Mouse (Mus musculus) brain, embryonic 14.5 days (tissue): ENCODE results near the gene Tmem177. TPM values are rescaled to one million over a fixed set of nuclear protein-coding genes. Genes with fewer than 3 reads are reported as not detected.

ENCODE experiments used
- DNase-seq: peaks from one replicate; pipeline ENCODE4 v3.0.0-alpha.2; 2011; ENCODE audit warnings: low read depth
- CTCF ChIP-seq: fragments of 200-500 bp; IDR thresholded peaks from 2 replicates; pipeline ENCODE4 v1.5.1; 2012; ENCODE audit warnings: inconsistent platforms, mild to moderate bottlenecking, moderate library complexity, borderline replicate concordance; ENCODE audit not compliant: insufficient read depth, insufficient read length; ENCODE audit errors: extremely low read depth
- POLR2A ChIP-seq: fragments of 200-500 bp; IDR thresholded peaks from 2 replicates; pipeline ENCODE4 v1.6.1; 2012; ENCODE audit warnings: mild to moderate bottlenecking, inconsistent platforms, borderline replicate concordance; ENCODE audit not compliant: poor library complexity, insufficient read depth, insufficient read length, severe bottlenecking; ENCODE audit errors: extremely low read depth
- polyA plus RNA-seq: library from polyadenylated mRNA; depleted of rRNA; stranded (reverse); fragments of >200 nt; gene quantifications from 2 replicates; pipeline ENCODE4 v1.2.3, GENCODE M21; 2012; rRNA removed

Gene Tmem177
- polyA plus RNA-seq, 1 experiment: 8.4 TPM

DNA sequence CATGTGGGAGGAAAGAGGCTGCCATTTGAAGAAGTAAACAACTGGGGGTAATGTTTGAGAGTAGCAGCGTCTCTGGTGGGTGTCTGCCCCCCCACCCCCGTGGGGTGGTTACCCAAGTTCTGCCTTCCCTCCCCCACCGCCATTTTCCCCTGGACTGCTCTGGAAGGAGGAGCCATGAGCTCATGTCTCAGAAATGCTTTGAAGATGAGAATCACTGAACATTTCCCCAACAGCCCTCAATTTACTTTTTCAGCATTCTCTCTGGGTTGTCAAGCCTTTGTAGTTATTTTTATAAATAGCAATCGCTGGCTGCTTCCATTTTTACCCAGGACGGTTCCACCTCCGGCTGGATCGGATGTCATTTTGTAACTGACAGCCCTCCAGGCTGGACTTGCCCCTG, 26.7 kb downstream of the Tmem177 start:
- no peak for TF ChIP-seq CTCF
- no peak for DNase-seq

DNA sequence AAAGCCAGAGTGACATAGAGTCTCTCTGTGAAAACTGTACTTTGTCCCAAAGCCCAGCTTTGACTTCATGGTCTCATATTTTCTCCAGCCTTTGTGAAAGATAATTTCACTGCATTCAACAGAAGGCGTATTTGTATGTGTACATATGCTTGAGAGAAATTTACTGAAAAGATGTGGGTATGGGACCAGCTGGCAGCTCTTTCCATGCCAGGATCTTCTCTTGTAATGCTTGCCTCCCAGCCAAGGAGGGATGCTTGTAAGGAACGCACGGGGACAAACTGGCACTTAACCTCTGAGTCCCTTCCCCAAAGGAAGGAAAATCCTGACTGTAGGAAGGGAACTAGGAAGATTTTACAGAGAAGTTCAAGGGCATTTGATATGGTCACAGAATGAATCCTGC, 28.7 kb downstream of the Tmem177 start:
- DNase-seq: peak; percentile 87
- TF ChIP-seq CTCF: no peak
- TF ChIP-seq POLR2A: no peak

DNA sequence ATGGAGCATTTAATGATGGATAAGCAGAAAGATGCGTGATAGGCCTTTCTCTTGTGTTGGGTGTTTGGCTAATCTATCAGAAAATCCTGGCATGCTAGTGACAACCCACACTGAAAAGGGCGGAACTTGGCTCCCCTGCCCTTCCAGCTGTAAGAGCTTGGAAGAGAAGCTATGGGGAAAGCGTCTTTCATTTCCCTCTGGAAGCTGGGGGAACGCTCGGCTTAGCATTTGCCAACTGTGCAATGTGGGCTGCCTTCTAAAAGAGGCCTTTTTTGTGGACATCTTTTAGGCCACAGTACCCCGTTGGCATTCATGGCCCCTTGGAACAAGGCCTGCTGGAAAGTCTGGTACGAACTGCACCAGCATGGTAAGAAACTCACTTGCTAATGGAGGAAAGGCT, 34.1 kb downstream of the Tmem177 start:
- peak; percentile 92 for DNase-seq

GRCm38 (mm10) chr1:119877469-119877868, 35.5 kb downstream of the Tmem177 start:
- no peak for DNase-seq
- TF ChIP-seq POLR2A (no peak), CTCF (no peak)

More for the DNA sequence above, 34.1 kb downstream of the Tmem177 start:
- TF ChIP-seq POLR2A: no peak
- TF ChIP-seq CTCF: no peak

GRCm38 (mm10) chr1:119868395-119869161, 44.4 kb downstream of the Tmem177 start:
- no peak for TF ChIP-seq CTCF
- TF ChIP-seq POLR2A: no peak
- DNase-seq: peak; percentile 52

GRCm38 (mm10) chr1:119867300-119867699, 45.7 kb downstream of the Tmem177 start:
- TF ChIP-seq CTCF (no peak), POLR2A (no peak)
- DNase-seq: no peak

GRCm38 (mm10) chr1:119865311-119865710, 47.7 kb downstream of the Tmem177 start:
- DNase-seq: no peak
- TF ChIP-seq POLR2A: no peak
- TF ChIP-seq CTCF: no peak

DNA sequence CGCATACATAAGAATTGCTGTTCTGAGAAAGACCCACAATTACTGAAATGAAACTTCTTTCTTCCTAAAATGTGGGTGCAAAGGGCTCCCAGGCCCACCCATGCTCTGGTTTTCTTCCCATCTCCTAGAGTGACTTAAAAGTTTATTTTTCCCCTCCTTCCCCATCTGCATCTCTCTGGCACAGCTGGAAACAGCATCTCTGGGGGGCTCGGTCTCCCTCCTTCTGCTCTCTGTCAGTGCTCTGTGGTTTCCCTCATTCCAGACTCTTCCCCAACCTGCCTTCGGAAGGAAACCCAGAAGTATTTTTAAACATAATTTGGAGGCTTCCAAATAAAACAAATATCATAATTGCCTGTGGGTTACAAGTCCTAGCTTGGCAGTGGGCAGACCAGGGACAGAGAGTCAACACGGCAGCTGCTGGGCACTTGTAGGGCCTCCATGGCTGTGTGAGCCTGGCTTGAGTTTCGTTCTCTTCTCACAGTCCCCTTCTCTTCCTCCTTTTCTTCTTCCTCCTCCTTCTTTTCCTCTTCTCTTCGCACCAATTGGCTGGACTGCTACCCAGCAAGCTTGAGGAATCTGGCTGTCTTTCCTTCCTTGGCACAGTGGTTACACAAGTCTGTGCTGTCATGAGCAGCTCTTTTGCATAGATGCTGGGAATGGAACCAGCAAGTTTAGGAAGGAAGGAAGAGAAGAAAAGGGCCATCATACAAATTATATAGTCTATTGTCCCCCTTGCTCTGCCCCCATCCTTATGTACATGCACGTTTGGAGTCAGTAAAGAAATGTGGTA, 49.3 kb downstream of the Tmem177 start:
- DNase-seq: peak; percentile 57
- TF ChIP-seq CTCF (no peak), POLR2A (no peak)

DNA sequence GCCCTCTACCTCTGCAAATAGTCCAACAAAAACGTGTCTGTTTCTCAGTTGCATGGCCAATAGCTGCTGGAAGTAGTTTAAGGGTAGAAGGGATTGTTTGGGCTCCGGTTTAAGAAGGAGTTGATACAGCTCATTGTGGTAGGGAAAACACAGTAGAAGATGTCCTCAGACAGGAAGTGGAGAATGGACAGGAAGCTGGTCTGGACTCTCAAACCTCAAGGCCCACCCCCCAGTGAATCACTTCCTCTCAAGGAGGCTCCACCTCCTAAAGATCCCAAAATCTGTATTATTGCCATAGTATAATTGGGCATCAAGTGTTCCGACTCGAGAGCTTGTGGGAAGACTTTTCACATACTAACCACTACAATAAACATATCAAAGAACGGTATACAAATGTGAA, 53.4 kb downstream of the Tmem177 start:
- no peak for DNase-seq
- TF ChIP-seq POLR2A: no peak

Other genes with a start within 250 kb of the Tmem177 start
- gene Ptpn4, start 75.6 kb downstream of the Tmem177 start, polyA plus RNA-seq: 13.2 and 13.3 TPM in 2 replicates
- gene Cfap221, start 84.0 kb upstream of the Tmem177 start, polyA plus RNA-seq: 0.13 and 0.52 TPM in 2 replicates
- gene Sctr, start 93.7 kb upstream of the Tmem177 start, polyA plus RNA-seq: 1.2 and 1.7 TPM in 2 replicates
- gene Tmem37, start 160.9 kb upstream of the Tmem177 start, polyA plus RNA-seq: 5.0 and 5.4 TPM in 2 replicates
- 514 and 714 TPM in 2 replicates for gene Dbi, start 207.9 kb upstream of the Tmem177 start, polyA plus RNA-seq
- gene 3110009E18Rik, start 208.0 kb upstream of the Tmem177 start, polyA plus RNA-seq: 6.6 and 10.9 TPM in 2 replicates